Mouse (Mus musculus) intestine, embryonic 14.5 days (tissue): ENCODE results near the gene Dynlt1f. TPM values are rescaled to one million over a fixed set of nuclear protein-coding genes. Genes with fewer than 3 reads are reported as not detected.
"Not testable (repeated sequence)": the region's sequence is repeated elsewhere in the genome, so short reads cannot be mapped to it uniquely, and the experiment has no call there.

ENCODE experiments used
- ATAC-seq: fragments of 200-750 bp; cut with Nextera tagmentation; replicated peaks from 2 replicates; pipeline ENCODE4 v1.8.0; 2017; ENCODE audit warnings: low read depth, moderate number of reproducible peaks, moderate TSS enrichment, moderate library complexity; ENCODE audit not compliant: low FRiP score, low TSS enrichment
- DNase-seq: peaks from one replicate; pipeline ENCODE4 v3.0.0-alpha.2; 2018; ENCODE audit warnings: low spot score
- H3K27ac ChIP-seq: fragments of 300-500 bp; sonication (generic); 2 replicates; pipeline ENCODE4 v1.5.1; 2014; ENCODE audit warnings: low read depth, mild to moderate bottlenecking, control low read depth
- H3K27me3 ChIP-seq: fragments of 300-500 bp; sonication (generic); replicated peaks from 2 replicates; pipeline ENCODE4 v1.6.1; 2014; ENCODE audit warnings: low read length, control low read depth; ENCODE audit not compliant: control insufficient read depth, insufficient read depth
- H3K36me3 ChIP-seq: fragments of 300-500 bp; sonication (generic); 2 replicates; pipeline ENCODE4 v1.6.1; 2014; ENCODE audit warnings: low read length, control low read depth; ENCODE audit not compliant: control insufficient read depth, insufficient read depth
- H3K4me1 ChIP-seq: fragments of 300-500 bp; sonication (generic); replicated peaks from 2 replicates; pipeline ENCODE4 v1.6.1; 2014; ENCODE audit warnings: low read length, control low read depth, mixed read lengths; ENCODE audit not compliant: control insufficient read depth, insufficient read depth
- H3K4me2 ChIP-seq: fragments of 300-500 bp; sonication (generic); 2 replicates; pipeline ENCODE4 v1.6.1; 2014; ENCODE audit warnings: low read length
- H3K4me3 ChIP-seq: fragments of 300-500 bp; sonication (generic); 2 replicates; pipeline ENCODE4 v1.5.1; 2014; ENCODE audit warnings: low read depth, low read length, control low read depth, mixed read lengths
- H3K9ac ChIP-seq: fragments of 300-500 bp; sonication (generic); 2 replicates; pipeline ENCODE4 v1.6.1; 2014; ENCODE audit warnings: mild to moderate bottlenecking, low read length
- H3K9me3 ChIP-seq: fragments of 300-500 bp; sonication (generic); 2 replicates; pipeline ENCODE4 v1.6.1; 2016; ENCODE audit warnings: low read length, control low read depth; ENCODE audit not compliant: control insufficient read depth
- WGBS: fragments of 180-500 bp; shearing (Covaris S2); extraction: QIAGEN DNeasy Blood & Tissue Kit; methylation state at CpG from one replicate; pipeline ENCODE4 v1.1.7; 2014; 5-methylcytosine and 5-hydroxymethylcytosine counted together
- polyA plus RNA-seq: library from polyadenylated mRNA; unstranded; fragments of >200 nt; fragmentation: Nextera tagmentation; extraction: Ambion mirVana; gene quantifications from 2 replicates; pipeline ENCODE4 v1.2.1, GENCODE M21; 2014

The Dynlt1f gene
- polyA plus RNA-seq, 1 experiment from 2014 or later = 326 TPM

- not testable (repeated sequence) for DNase-seq
These were observed 2.3 kb downstream of the Dynlt1f start for GRCm38 (mm10) chr17:6653341-6653946.

GRCm38 (mm10) chr17:6650904-6651565 lies 4.7 kb downstream of the Dynlt1f start:
- H3K4me3 ChIP-seq, H3K36me3 ChIP-seq, H3K27me3 ChIP-seq, DNase-seq, H3K9ac ChIP-seq, H3K27ac ChIP-seq, ATAC-seq, H3K4me2 ChIP-seq, H3K4me1 ChIP-seq, H3K9me3 ChIP-seq: not testable (repeated sequence)
- 87% methylated on average over 6 of the region's 7 CpGs for WGBS

More at GRCm38 (mm10) chr17:6653341-6653946, 2.3 kb downstream of the Dynlt1f start:
- H3K4me2 ChIP-seq, H3K4me1 ChIP-seq, ATAC-seq, H3K4me3 ChIP-seq, H3K9ac ChIP-seq, H3K9me3 ChIP-seq, H3K27me3 ChIP-seq, H3K36me3 ChIP-seq, H3K27ac ChIP-seq: not testable (repeated sequence)
- 84% methylated on average over 4 of the region's 5 CpGs for WGBS

- H3K27me3 ChIP-seq, H3K9ac ChIP-seq, H3K27ac ChIP-seq, H3K4me2 ChIP-seq, H3K4me3 ChIP-seq, DNase-seq, ATAC-seq, H3K36me3 ChIP-seq, H3K4me1 ChIP-seq, H3K9me3 ChIP-seq: not testable (repeated sequence)
- 97% methylated on average over 3 of the region's 3 CpGs for WGBS
These were observed 8.2 kb downstream of the Dynlt1f start for GRCm38 (mm10) chr17:6647452-6647851.

- H3K9me3 ChIP-seq, H3K4me3 ChIP-seq, DNase-seq, ATAC-seq, H3K9ac ChIP-seq, H3K36me3 ChIP-seq, H3K4me1 ChIP-seq, H3K27ac ChIP-seq, H3K27me3 ChIP-seq, H3K4me2 ChIP-seq: not testable (repeated sequence)
- 94% methylated on average over 8 of the region's 8 CpGs for WGBS
These were observed 8.9 kb downstream of the Dynlt1f start for GRCm38 (mm10) chr17:6646841-6647240.

- H3K9me3 ChIP-seq, H3K9ac ChIP-seq, DNase-seq, H3K36me3 ChIP-seq, ATAC-seq, H3K4me3 ChIP-seq, H3K27me3 ChIP-seq, H3K4me1 ChIP-seq, H3K4me2 ChIP-seq, H3K27ac ChIP-seq: not testable (repeated sequence)
- WGBS = 88% methylated on average over 3 of the region's 4 CpGs
These were observed 10.0 kb downstream of the Dynlt1f start for GRCm38 (mm10) chr17:6645668-6646067.

GRCm38 (mm10) chr17:6644673-6645072 lies 11.0 kb downstream of the Dynlt1f start:
- H3K27me3 ChIP-seq, DNase-seq, H3K4me3 ChIP-seq, H3K9ac ChIP-seq, H3K9me3 ChIP-seq, H3K36me3 ChIP-seq, H3K27ac ChIP-seq, ATAC-seq, H3K4me2 ChIP-seq, H3K4me1 ChIP-seq: not testable (repeated sequence)
- WGBS = 89% methylated on average over 4 of the region's 4 CpGs

GRCm38 (mm10) chr17:6644210-6644609 lies 11.5 kb downstream of the Dynlt1f start:
- WGBS = 95% methylated on average over 8 of the region's 9 CpGs
- not testable (repeated sequence) for H3K4me2 ChIP-seq, H3K4me1 ChIP-seq, H3K9ac ChIP-seq, H3K27me3 ChIP-seq, H3K9me3 ChIP-seq, ATAC-seq, H3K27ac ChIP-seq, DNase-seq, H3K4me3 ChIP-seq, H3K36me3 ChIP-seq

- not testable (repeated sequence) for H3K4me2 ChIP-seq, H3K9ac ChIP-seq, H3K4me3 ChIP-seq, H3K9me3 ChIP-seq, H3K27me3 ChIP-seq, H3K36me3 ChIP-seq, DNase-seq, H3K27ac ChIP-seq, H3K4me1 ChIP-seq
- 69% methylated on average over 14 of the region's 14 CpGs for WGBS
- ATAC-seq = peak; percentile 59; the same call in 1 of the 2 replicates
These were observed 14.8 kb downstream of the Dynlt1f start for GRCm38 (mm10) chr17:6640771-6641429.
